Mouse (Mus musculus): ENCODE results near the gene Rcor1. TPM values are rescaled to one million over a fixed set of nuclear protein-coding genes. Genes with fewer than 3 reads are reported as not detected.

The Rcor1 gene
- 9.7 and 11.5 TPM in 2 replicates for polyA plus RNA-seq (2012; rRNA removed)

GRCm38 (mm10) chr12:111038976-111039612 lies at the start of gene Rcor1:
Rcor1 (plus strand) TSS chr12:111039351.
- TF ChIP-seq CTCF (conservative IDR thresholded peaks at IDR 0.05; ENCODE audit: insufficient read depth, insufficient read length, low read depth, low read length) = no peak
- TF ChIP-seq POLR2A (IDR thresholded peaks at IDR 0.05; ENCODE audit: low read depth, low read length) = peak; percentile 86
- peak within 1 kb of the TSS; percentile 70 for H3K27ac ChIP-seq (ENCODE audit: insufficient read depth, low read depth, low read length)
- peak within 1 kb of the TSS; percentile 93 for H3K4me3 ChIP-seq (ENCODE audit: insufficient read depth, low read depth, low read length)
- peaks cover 3% of the 10 kb centered on the region; the same call in 1 of the 2 replicates for H3K4me1 ChIP-seq (ENCODE audit: control insufficient read depth, insufficient read depth, low read length)
- H3K27me3 ChIP-seq (replicated peaks; ENCODE audit: control insufficient read depth, insufficient read depth, low read length) = no peaks in the 10 kb centered on the region
- peak; percentile 100 for DNase-seq
- WGBS = 1% methylated on average over 70 of the region's 76 CpGs
- no peaks in the 10 kb centered on the region for H3K36me3 ChIP-seq (ENCODE audit: control insufficient read depth, insufficient read depth, low read length)

- TF ChIP-seq POLR2A (IDR thresholded peaks at IDR 0.05; ENCODE audit: low read depth, low read length) (no peak), CTCF (conservative IDR thresholded peaks at IDR 0.05; ENCODE audit: insufficient read depth, insufficient read length, low read depth, low read length) (no peak)
- Histone ChIP-seq H3K4me1 (ENCODE audit: control insufficient read depth, insufficient read depth, low read length) (no peaks in the 10 kb centered on the region; the same call in 1 of the 2 replicates), H3K27me3 (replicated peaks; ENCODE audit: control insufficient read depth, insufficient read depth, low read length) (no peaks in the 10 kb centered on the region), H3K27ac (ENCODE audit: insufficient read depth, low read depth, low read length) (no peak overlapping the region), H3K4me3 (ENCODE audit: insufficient read depth, low read depth, low read length) (no peak overlapping the region), H3K36me3 (ENCODE audit: control insufficient read depth, insufficient read depth, low read length) (no peaks in the 10 kb centered on the region)
- no peak for DNase-seq
- WGBS = 95% methylated on average over 3 of the region's 3 CpGs
Measured at GRCm38 (mm10) chr12:110989409-110989808, 49.7 kb upstream of the Rcor1 start.

GRCm38 (mm10) chr12:110990500-110990899 lies 48.7 kb upstream of the Rcor1 start:
- WGBS = 89% methylated on average over 7 of the region's 7 CpGs
- H3K4me1 ChIP-seq (ENCODE audit: control insufficient read depth, insufficient read depth, low read length) = no peaks in the 10 kb centered on the region; the same call in 1 of the 2 replicates
- TF ChIP-seq CTCF (conservative IDR thresholded peaks at IDR 0.05; ENCODE audit: insufficient read depth, insufficient read length, low read depth, low read length) = no peak
- TF ChIP-seq POLR2A (IDR thresholded peaks at IDR 0.05; ENCODE audit: low read depth, low read length) = no peak
- H3K4me3 ChIP-seq (ENCODE audit: insufficient read depth, low read depth, low read length) = no peak overlapping the region
- no peaks in the 10 kb centered on the region for H3K36me3 ChIP-seq (ENCODE audit: control insufficient read depth, insufficient read depth, low read length)
- no peaks in the 10 kb centered on the region for H3K27me3 ChIP-seq (replicated peaks; ENCODE audit: control insufficient read depth, insufficient read depth, low read length)
- DNase-seq = no peak
- no peak overlapping the region for H3K27ac ChIP-seq (ENCODE audit: insufficient read depth, low read depth, low read length)

- 11% methylated on average over 23 of the region's 23 CpGs for WGBS
- DNase-seq = peak; percentile 86
- Histone ChIP-seq H3K27me3 (replicated peaks; ENCODE audit: control insufficient read depth, insufficient read depth, low read length) (no peaks in the 10 kb centered on the region), H3K36me3 (ENCODE audit: control insufficient read depth, insufficient read depth, low read length) (no peaks in the 10 kb centered on the region), H3K4me3 (ENCODE audit: insufficient read depth, low read depth, low read length) (peak overlapping the region; percentile 50), H3K4me1 (ENCODE audit: control insufficient read depth, insufficient read depth, low read length) (no peaks in the 10 kb centered on the region; the same call in 1 of the 2 replicates), H3K27ac (ENCODE audit: insufficient read depth, low read depth, low read length) (peak overlapping the region; percentile 15)
- TF ChIP-seq POLR2A (IDR thresholded peaks at IDR 0.05; ENCODE audit: low read depth, low read length) = no peak
- peak; percentile 76 for TF ChIP-seq CTCF (conservative IDR thresholded peaks at IDR 0.05; ENCODE audit: insufficient read depth, insufficient read length, low read depth, low read length)
Measured at GRCm38 (mm10) chr12:110991361-110992127, 47.6 kb upstream of the Rcor1 start.

GRCm38 (mm10) chr12:110992128-110992553 lies 47.0 kb upstream of the Rcor1 start:
- peak overlapping the region; percentile 15; the same call in 1 of the 2 replicates for H3K27ac ChIP-seq (ENCODE audit: insufficient read depth, low read depth, low read length)
- H3K4me3 ChIP-seq (ENCODE audit: insufficient read depth, low read depth, low read length) = peak overlapping the region; percentile 50
- no peaks in the 10 kb centered on the region; the same call in 1 of the 2 replicates for H3K4me1 ChIP-seq (ENCODE audit: control insufficient read depth, insufficient read depth, low read length)
- under 1% methylated on average over 24 of the region's 24 CpGs for WGBS
- TF ChIP-seq CTCF (conservative IDR thresholded peaks at IDR 0.05; ENCODE audit: insufficient read depth, insufficient read length, low read depth, low read length) = peak; percentile 82
- TF ChIP-seq POLR2A (IDR thresholded peaks at IDR 0.05; ENCODE audit: low read depth, low read length) = no peak
- H3K36me3 ChIP-seq (ENCODE audit: control insufficient read depth, insufficient read depth, low read length) = no peaks in the 10 kb centered on the region
- no peaks in the 10 kb centered on the region for H3K27me3 ChIP-seq (replicated peaks; ENCODE audit: control insufficient read depth, insufficient read depth, low read length)
- peak; percentile 93 for DNase-seq

- TF ChIP-seq CTCF (conservative IDR thresholded peaks at IDR 0.05; ENCODE audit: insufficient read depth, insufficient read length, low read depth, low read length) (no peak), POLR2A (IDR thresholded peaks at IDR 0.05; ENCODE audit: low read depth, low read length) (no peak)
- no peaks in the 10 kb centered on the region; the same call in 1 of the 2 replicates for H3K4me1 ChIP-seq (ENCODE audit: control insufficient read depth, insufficient read depth, low read length)
- H3K27me3 ChIP-seq (replicated peaks; ENCODE audit: control insufficient read depth, insufficient read depth, low read length) = no peaks in the 10 kb centered on the region
- DNase-seq = peak; percentile 73
- no peak overlapping the region for H3K27ac ChIP-seq (ENCODE audit: insufficient read depth, low read depth, low read length)
- no peak overlapping the region for H3K4me3 ChIP-seq (ENCODE audit: insufficient read depth, low read depth, low read length)
- WGBS = 44% methylated on average over 12 of the region's 12 CpGs
- no peaks in the 10 kb centered on the region for H3K36me3 ChIP-seq (ENCODE audit: control insufficient read depth, insufficient read depth, low read length)
Measured at GRCm38 (mm10) chr12:110992771-110993170, 46.4 kb upstream of the Rcor1 start.

- Histone ChIP-seq H3K36me3 (ENCODE audit: control insufficient read depth, insufficient read depth, low read length) (no peaks in the 10 kb centered on the region), H3K4me3 (ENCODE audit: insufficient read depth, low read depth, low read length) (no peak overlapping the region), H3K4me1 (ENCODE audit: control insufficient read depth, insufficient read depth, low read length) (no peaks in the 10 kb centered on the region; the same call in 1 of the 2 replicates), H3K27ac (ENCODE audit: insufficient read depth, low read depth, low read length) (no peak overlapping the region), H3K27me3 (replicated peaks; ENCODE audit: control insufficient read depth, insufficient read depth, low read length) (no peaks in the 10 kb centered on the region)
- WGBS = 64% methylated on average over 3 of the region's 3 CpGs
- TF ChIP-seq POLR2A (IDR thresholded peaks at IDR 0.05; ENCODE audit: low read depth, low read length) = no peak
- no peak for TF ChIP-seq CTCF (conservative IDR thresholded peaks at IDR 0.05; ENCODE audit: insufficient read depth, insufficient read length, low read depth, low read length)
- DNase-seq = peak; percentile 27
Measured at GRCm38 (mm10) chr12:110993226-110993625, 45.9 kb upstream of the Rcor1 start.
